Mouse (Mus musculus) liver, embryonic 14.5 days (tissue): Measurements from ENCODE around the gene Trappc6b. TPM values are rescaled to one million over a fixed set of nuclear protein-coding genes. Genes with fewer than 3 reads are reported as not detected.
"Not testable (repeated sequence)": the region's sequence is repeated elsewhere in the genome, so short reads cannot be mapped to it uniquely, and the experiment has no call there.

Experiments used
- ATAC-seq: fragments of 200-750 bp; cut with Nextera tagmentation; 2 replicates; pipeline ENCODE4 v1.8.0; 2017; ENCODE audit warnings: moderate number of reproducible peaks, mild to moderate bottlenecking, moderate library complexity; ENCODE audit not compliant: insufficient read depth
- DNase-seq, 3 experiments: peaks; one replicate each; pipeline ENCODE4 v3.0.0-alpha.2; 2012 to 2013; ENCODE audit warnings: low read depth in 3 of 3, low spot score in 3 of 3
- H3K27ac ChIP-seq: fragments of 300-500 bp; sonication (generic); 2 replicates; pipeline ENCODE4 v1.5.1; 2014; ENCODE audit warnings: moderate library complexity, mild to moderate bottlenecking, control low read depth, inconsistent platforms
- H3K27me3 ChIP-seq: fragments of 300-500 bp; sonication (generic); 2 replicates; pipeline ENCODE4 v1.6.1; 2014; ENCODE audit warnings: mild to moderate bottlenecking, low read length, moderate library complexity; ENCODE audit not compliant: control insufficient read depth, insufficient read depth
- H3K36me3 ChIP-seq: fragments of 300-500 bp; sonication (generic); replicated peaks from 2 replicates; pipeline ENCODE4 v1.6.1; 2014; ENCODE audit warnings: low read depth; ENCODE audit not compliant: control insufficient read depth, insufficient read depth
- H3K4me1 ChIP-seq, 2 experiments: fragments of 200-500 bp in 1 of 2; fragments of 300-500 bp in 1 of 2; sonication (generic) in 1 of 2; replicated peaks; 2 replicates each; pipeline ENCODE4 v1.6.1; 2012 to 2014; ENCODE audit warnings: antibody characterized with exemption in 1 of 2, inconsistent platforms in 1 of 2, low read length in 1 of 2; ENCODE audit not compliant: control insufficient read depth in 2 of 2, insufficient read depth in 2 of 2
- H3K4me2 ChIP-seq: fragments of 300-500 bp; sonication (generic); 2 replicates; pipeline ENCODE4 v1.6.1; 2014; ENCODE audit warnings: low read depth, mild to moderate bottlenecking, control low read depth, moderate library complexity
- H3K4me3 ChIP-seq, 2 experiments: fragments of 200-500 bp in 1 of 2; fragments of 300-500 bp in 1 of 2; sonication (generic) in 1 of 2; 2 replicates each; pipeline ENCODE4 v1.5.1; 2012 to 2014; ENCODE audit warnings: low read depth in 2 of 2, low read length in 2 of 2, mild to moderate bottlenecking in 2 of 2, control low read depth in 1 of 2, inconsistent platforms in 1 of 2, moderate library complexity in 1 of 2; ENCODE audit not compliant: insufficient read depth in 1 of 2
- H3K9ac ChIP-seq: fragments of 300-500 bp; sonication (generic); replicated peaks from 2 replicates; pipeline ENCODE4 v1.6.1; 2014; ENCODE audit warnings: mild to moderate bottlenecking, control low read depth, moderate library complexity
- H3K9me3 ChIP-seq: fragments of 300-500 bp; sonication (generic); 2 replicates; pipeline ENCODE4 v1.6.1; 2016; ENCODE audit warnings: low read length, mixed read lengths; ENCODE audit not compliant: control insufficient read depth
- CTCF ChIP-seq: IDR thresholded peaks from 2 replicates; pipeline ENCODE4 v1.5.1; 2016; ENCODE audit warnings: antibody characterized with exemption, low read depth, control low read depth
- EP300 ChIP-seq: IDR thresholded peaks from 2 replicates; pipeline ENCODE4 v1.6.1; 2016; ENCODE audit warnings: antibody characterized with exemption, low read depth
- WGBS: fragments of 180-500 bp; shearing (Covaris S2); extraction: QIAGEN DNeasy Blood & Tissue Kit; methylation state at CpG from one replicate; pipeline ENCODE4 v1.1.7; 2014; ENCODE audit not compliant: insufficient replicate concordance; 5-methylcytosine and 5-hydroxymethylcytosine counted together
- polyA plus RNA-seq, 2 experiments: library from polyadenylated mRNA; depleted of rRNA in 1 of 2; stranded (reverse) in 1 of 2; unstranded in 1 of 2; fragments of >200 nt; fragmentation: Nextera tagmentation in 1 of 2; extraction: Ambion mirVana in 1 of 2; gene quantifications; 2 replicates each; pipeline versions ENCODE4 v1.2.1 to v1.2.3; 2012 to 2014

Trappc6b gene
- polyA plus RNA-seq, 2 experiments = 32.3 to 36.4 TPM

DNA sequence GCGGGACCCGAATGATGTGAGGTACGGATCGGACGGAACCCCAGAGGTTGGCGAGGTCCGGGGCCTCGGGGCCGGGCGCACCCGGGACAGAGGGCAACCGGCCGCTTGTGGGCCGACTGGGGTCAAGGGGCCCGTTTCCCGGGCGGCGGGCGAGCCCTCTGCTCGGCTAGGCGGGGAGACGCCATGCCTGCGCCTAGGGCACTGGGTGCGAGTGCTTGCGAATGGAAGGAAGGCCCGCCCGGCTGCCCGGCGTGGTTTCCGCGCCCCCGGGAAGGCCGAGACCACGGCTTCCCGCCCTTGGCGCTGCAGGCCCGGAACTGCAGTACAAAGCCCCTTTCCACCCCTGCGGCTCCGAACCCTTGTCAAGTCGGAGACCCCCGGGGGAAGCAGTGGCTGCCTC is 5.8 kb upstream of the Trappc6b start:
- Histone ChIP-seq H3K27me3 (no peaks in the 10 kb centered on the region), H3K9me3 (no peaks in the 10 kb centered on the region), H3K4me3 (peak overlapping the region; percentile 82 to 89), H3K9ac (peak overlapping the region; percentile 79), H3K4me1 (peaks cover 5 to 9% of the 10 kb centered on the region in 2 experiments), H3K36me3 (peaks cover 42% of the 10 kb centered on the region), H3K4me2 (peak overlapping the region; percentile 97), H3K27ac (peak overlapping the region; percentile 48)
- DNase-seq = no peak
- TF ChIP-seq CTCF = no peak
- no peak for TF ChIP-seq EP300
- WGBS = under 1% methylated on average over 41 of the region's 41 CpGs
- ATAC-seq = peak; percentile 42

DNA sequence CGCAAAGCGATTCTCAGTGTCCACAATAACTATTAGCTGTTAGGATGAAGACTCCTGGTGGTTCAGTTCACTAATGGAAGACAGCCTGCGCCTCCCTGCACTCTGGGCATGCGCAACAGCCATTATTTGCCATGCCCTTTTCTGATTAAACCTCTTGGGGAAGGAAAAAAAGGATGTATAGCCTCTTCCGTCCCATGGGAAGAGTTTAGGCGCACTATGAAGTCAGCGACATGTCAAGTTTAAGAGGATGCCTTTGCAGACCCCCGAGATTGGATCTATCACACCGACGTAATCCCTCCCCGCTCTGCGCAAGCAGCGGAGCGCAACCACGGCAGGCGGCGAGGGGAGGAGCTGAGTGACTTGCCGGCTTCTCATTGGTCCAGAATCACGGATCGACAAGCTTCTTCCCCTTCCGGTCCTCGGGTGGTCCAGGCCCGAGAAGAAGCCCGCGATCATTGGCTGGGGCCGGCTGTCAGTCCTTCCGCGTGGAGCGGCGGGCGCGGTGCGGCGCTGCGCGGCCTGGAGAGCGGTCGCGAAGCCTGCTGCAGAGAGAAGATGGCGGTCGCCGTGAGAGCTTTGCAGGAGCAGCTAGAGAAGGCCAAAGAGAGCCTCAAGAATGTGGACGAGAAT is 5.3 kb upstream of the Trappc6b start, which contains the start of gene Pnn:
Pnn (plus strand) TSS at position 437 of the 630 bp plus-strand sequence.
- peak within 1 kb of the TSS; percentile 79 for H3K9ac ChIP-seq
- under 1% methylated on average over 43 of the region's 43 CpGs for WGBS
- DNase-seq (peak; percentile 95 to 96 (median 95)), ATAC-seq (peak; percentile 99)
- peaks cover 37% of the 10 kb centered on the region for H3K36me3 ChIP-seq
- H3K27ac ChIP-seq = peak within 1 kb of the TSS; percentile 66
- H3K9me3 ChIP-seq = no peaks in the 10 kb centered on the region
- TF ChIP-seq CTCF (peak; percentile 48), EP300 (no peak)
- peaks cover 5 to 11% of the 10 kb centered on the region in 2 experiments for H3K4me1 ChIP-seq
- H3K4me3 ChIP-seq = peak within 1 kb of the TSS; percentile 82 to 89
- H3K27me3 ChIP-seq = no peaks in the 10 kb centered on the region
- peak within 1 kb of the TSS; percentile 97 for H3K4me2 ChIP-seq

DNA sequence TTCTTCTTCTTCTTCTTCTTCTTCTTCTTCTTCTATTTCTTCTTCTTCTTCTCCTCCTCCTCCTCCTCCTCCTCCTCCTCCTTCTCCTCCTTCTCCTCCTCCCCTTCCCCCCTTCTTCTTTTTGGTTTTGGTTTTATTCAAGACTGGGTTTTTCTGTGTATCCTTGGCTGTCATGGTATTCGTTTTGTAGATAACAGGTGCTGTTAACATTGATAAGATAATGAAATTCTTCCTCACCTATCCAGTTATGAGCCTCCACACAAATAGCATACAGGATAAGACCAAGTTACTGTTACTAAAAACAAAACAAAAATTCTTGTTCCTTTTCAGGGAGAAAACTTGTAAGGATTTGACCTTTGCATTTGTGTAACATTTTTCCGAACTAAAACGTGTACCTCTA is 4.5 kb upstream of the Trappc6b start:
- H3K36me3 ChIP-seq = peaks cover 29% of the 10 kb centered on the region
- TF ChIP-seq CTCF (no peak), EP300 (no peak)
- peak overlapping the region; percentile 66 for H3K27ac ChIP-seq
- H3K4me3 ChIP-seq = peak overlapping the region; percentile 82 to 83; a peak in 3 of 4 replicates
- DNase-seq (no peak), ATAC-seq (no peak)
- H3K27me3 ChIP-seq = no peaks in the 10 kb centered on the region
- 33% methylated on average over 3 of the region's 3 CpGs for WGBS
- no peaks in the 10 kb centered on the region for H3K9me3 ChIP-seq
- peak overlapping the region; percentile 87 for H3K4me2 ChIP-seq
- H3K4me1 ChIP-seq = peaks cover 5 to 11% of the 10 kb centered on the region in 2 experiments
- peak overlapping the region; percentile 56 for H3K9ac ChIP-seq

DNA sequence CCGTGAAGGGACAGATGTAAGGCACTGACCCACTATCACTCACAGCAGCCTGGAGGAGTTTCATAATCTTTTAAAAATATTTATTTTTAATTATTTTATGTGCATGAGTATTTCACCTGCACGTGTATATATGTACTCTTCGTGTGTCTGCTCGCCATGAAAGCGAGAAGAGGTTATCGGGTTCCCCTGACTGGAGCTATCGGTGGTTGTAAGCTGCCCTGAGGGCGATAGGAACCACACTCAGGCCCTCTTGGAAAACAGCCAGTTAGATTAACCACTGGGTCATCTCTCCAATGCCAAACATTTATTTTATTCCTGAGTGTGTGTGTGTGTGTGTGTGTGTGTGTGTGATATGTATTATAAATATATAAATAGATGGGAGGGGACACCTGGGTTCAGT is 3.6 kb upstream of the Trappc6b start:
- ATAC-seq (no peak), DNase-seq (no peak)
- Histone ChIP-seq H3K36me3 (peaks cover 19% of the 10 kb centered on the region), H3K4me3 (no peak overlapping the region), H3K27me3 (no peaks in the 10 kb centered on the region), H3K27ac (no peak overlapping the region), H3K4me1 (peaks cover 11 to 16% of the 10 kb centered on the region in 2 experiments), H3K9me3 (no peaks in the 10 kb centered on the region), H3K9ac (no peak overlapping the region), H3K4me2 (no peak overlapping the region)
- 74% methylated on average over 8 of the region's 8 CpGs for WGBS
- no peak for TF ChIP-seq CTCF
- TF ChIP-seq EP300 = no peak

DNA sequence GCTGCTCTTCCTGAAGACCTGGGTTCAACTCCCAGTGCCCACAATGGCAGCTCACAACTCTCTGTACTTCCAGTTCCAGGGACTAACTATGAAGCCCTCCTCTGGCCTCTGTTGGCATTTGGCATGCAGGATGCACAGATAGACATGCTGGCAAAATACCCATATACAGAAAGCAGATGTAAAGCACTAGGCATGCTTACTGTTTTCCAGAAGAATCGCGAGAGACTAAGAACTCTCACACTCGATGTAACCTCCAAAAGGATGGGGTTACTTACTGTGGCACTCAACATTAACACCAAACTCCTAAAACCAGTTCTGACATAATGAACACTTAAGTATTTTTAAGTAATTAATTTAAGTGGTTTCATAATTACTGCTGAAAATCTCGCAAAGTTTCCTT is 950 bp downstream of the Trappc6b start:
- Histone ChIP-seq H3K4me1 (peaks cover 11 to 12% of the 10 kb centered on the region in 2 experiments), H3K27ac (peak overlapping the region; percentile 81), H3K9me3 (no peaks in the 10 kb centered on the region), H3K4me2 (peak overlapping the region; percentile 96), H3K4me3 (peak overlapping the region; percentile 74 to 83), H3K27me3 (no peaks in the 10 kb centered on the region), H3K9ac (peak overlapping the region; percentile 96), H3K36me3 (peaks cover 13% of the 10 kb centered on the region; the same call in 1 of the 2 replicates)
- no peak for TF ChIP-seq CTCF
- no peak for TF ChIP-seq EP300
- 49% methylated on average over 4 of the region's 4 CpGs for WGBS
- DNase-seq = no peak
- ATAC-seq = no peak

DNA sequence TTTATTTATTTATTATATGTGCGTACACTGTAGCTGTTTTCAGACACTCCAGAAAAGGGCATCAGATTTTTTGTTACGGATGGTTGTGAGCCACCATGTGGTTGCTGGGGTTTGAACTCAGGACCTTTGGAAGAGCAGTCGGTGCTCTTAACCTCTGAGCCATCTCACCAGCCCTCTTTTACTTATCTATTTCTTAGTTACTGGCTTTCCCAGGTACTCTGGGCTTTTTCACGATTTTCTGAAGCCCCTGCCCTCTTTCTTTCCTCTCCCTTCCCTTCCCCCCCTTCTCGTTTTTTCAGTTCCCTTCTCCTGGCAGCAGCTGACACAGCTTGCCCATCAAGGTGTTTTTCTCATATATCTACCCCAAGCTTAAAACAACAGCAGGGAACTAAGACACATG is 3.0 kb downstream of the Trappc6b start:
- H3K9me3 ChIP-seq, H3K4me3 ChIP-seq, ATAC-seq, H3K27me3 ChIP-seq, DNase-seq, H3K27ac ChIP-seq, H3K9ac ChIP-seq, H3K4me2 ChIP-seq: not testable (repeated sequence)
- WGBS = 68% methylated on average over 5 of the region's 5 CpGs
- peaks cover 16 to 25% of the 10 kb centered on the region in 2 experiments for H3K4me1 ChIP-seq
- H3K36me3 ChIP-seq = peaks cover 13% of the 10 kb centered on the region; the same call in 1 of the 2 replicates
